Mouse (Mus musculus) T-cell, adult 2 months (primary cell): Measurements from ENCODE around the gene Srsf2.
"Not testable (repeated sequence)": the region's sequence is repeated elsewhere in the genome, so short reads cannot be mapped to it uniquely, and the experiment has no call there.

Experiments used
- DNase-seq: peaks from one replicate; pipeline ENCODE4 v3.0.0; 2022; ENCODE audit warnings: low spot score

Srsf2 gene

GRCm38 (mm10) chr11:116853512-116853928, 626 bp upstream of the Srsf2 start:
- peak; percentile 93 for DNase-seq

DNA sequence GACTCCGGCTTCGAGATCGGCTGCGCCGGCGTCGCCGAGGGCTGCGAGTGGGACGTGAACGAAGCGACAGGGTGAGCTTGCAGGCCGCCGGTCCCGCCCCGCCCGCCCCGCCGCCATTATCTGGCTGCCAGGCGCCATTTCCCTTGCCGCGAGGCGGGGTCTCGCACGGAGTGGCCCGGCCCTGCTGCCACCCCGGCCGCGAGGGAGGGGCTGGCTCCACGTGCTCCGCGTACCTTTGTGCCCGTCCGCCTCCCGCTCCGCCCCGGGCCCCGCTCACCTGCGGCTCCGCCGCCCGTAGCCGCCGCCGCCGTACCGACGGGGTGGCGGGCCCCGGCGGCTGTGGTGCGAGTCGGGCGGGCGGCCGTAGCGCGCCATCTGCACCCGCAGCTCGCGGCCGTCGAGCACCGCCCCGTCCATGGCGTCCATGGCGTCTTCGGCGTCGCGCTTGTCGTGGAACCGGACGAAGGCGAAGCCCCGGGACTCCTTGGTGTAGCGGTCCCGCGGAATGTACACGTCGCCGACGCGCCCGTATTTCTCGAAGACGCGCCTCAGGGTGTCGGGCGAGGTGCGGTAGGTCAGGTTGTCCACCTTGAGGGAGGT, 503 bp downstream of the Srsf2 start, which contains the start of gene Mfsd11:
TSS of gene Mfsd11 (plus strand) at position 150 of the 600 bp plus-strand sequence.
- peak; percentile 82 for DNase-seq

GRCm38 (mm10) chr11:116851576-116852290, 1.2 kb downstream of the Srsf2 start:
- no peak for DNase-seq

- DNase-seq: no peak
These were observed 1.9 kb downstream of the Srsf2 start for GRCm38 (mm10) chr11:116850833-116851477.

DNA sequence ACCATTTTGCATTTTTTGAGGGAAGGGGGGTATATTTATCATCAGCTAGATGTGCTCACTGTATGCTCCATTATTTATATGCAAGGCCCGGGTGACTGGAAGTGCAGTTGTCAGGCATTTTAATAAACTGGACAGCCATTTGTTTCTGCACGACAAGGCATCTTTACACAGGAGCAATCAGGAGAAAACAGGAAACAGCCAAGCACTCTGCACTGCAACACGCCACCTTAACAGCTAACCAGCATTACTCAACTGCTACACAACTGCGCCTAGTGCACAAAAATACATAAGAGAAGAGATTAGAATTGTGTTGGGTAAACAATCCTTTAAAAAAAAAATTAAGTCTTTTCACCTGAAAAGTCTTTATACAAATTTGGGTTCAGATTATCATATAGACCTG, 2.8 kb downstream of the Srsf2 start:
- no peak for DNase-seq

DNA sequence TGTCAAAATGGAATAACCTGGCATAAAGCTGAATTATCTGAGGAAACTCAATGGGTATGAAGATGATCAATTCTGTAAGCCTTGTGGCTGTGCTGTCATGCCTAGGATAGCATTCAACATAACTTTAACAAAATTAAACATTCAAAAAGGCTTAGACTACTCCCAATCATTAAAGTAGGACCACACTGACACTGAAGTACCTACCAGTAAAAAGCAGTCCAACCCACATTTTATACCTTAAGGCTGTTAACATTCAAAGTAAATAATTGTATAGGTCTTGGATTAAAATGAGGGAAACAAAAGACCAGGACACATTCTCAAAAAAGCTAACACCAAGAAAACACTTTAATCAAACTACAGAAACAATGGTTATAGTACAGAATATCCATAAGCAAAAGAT, 3.3 kb downstream of the Srsf2 start:
- DNase-seq: no peak

GRCm38 (mm10) chr11:116848877-116849178, 4.1 kb downstream of the Srsf2 start:
- DNase-seq: not testable (repeated sequence)

- no peak for DNase-seq
These were observed 4.6 kb downstream of the Srsf2 start for GRCm38 (mm10) chr11:116848086-116848876.

GRCm38 (mm10) chr11:116847187-116848085, 5.5 kb downstream of the Srsf2 start:
- no peak for DNase-seq

- no peak for DNase-seq
These were observed 6.2 kb downstream of the Srsf2 start for GRCm38 (mm10) chr11:116846593-116847181.

- DNase-seq: peak; percentile 95
These were observed 9.3 kb downstream of the Srsf2 start, which contains the start of the genes Mettl23 and Jmjd6 for GRCm38 (mm10) chr11:116843261-116844233. Gene Mettl23, plus strand, starts transcription at chr11:116843278. Gene Jmjd6, minus strand, starts transcription at chr11:116843449.

- DNase-seq: peak; percentile 70
These were observed 10.2 kb downstream of the Srsf2 start for GRCm38 (mm10) chr11:116842531-116843260.

DNA sequence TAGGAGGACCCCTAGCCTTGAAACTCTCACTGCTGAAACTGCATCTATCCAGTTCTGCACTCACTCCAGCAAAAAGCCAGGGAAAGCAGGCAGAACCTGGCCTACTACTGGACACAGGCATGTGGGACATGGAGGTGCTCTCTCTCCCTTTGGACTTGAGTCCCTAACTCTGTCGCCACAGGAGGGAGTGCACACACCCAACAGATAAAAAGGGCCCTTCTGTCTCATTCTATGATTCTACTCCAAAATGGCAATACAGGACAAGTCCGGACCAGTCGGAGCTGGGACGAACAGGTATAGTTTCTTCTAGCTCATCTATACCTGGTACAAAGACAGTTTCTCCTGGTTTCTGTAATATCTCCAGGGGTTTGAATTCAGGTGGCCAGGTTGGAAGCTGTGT, 12.1 kb downstream of the Srsf2 start:
- DNase-seq: no peak

- DNase-seq: no peak
These were observed 13.3 kb downstream of the Srsf2 start for GRCm38 (mm10) chr11:116839601-116840000.

DNA sequence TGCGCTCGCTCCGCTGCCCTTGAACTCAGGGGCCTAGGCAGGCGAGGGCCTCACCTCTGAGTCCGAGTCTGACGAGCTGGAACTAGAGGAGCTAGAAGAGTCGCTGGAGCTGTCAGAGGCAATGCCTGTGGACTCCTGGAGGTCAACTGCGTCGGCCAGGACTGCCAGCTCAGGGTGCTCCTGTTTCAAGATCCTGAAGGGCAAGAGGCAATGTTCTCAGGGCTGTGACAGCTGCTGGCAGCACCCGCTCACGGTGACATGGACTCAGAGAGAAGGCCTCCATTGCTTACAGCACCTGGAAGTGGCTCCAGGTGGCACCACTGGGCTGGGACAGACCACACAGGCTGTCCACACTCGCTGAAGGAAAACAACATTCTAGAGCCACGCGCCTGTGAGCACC, 14.0 kb downstream of the Srsf2 start:
- no peak for DNase-seq

DNA sequence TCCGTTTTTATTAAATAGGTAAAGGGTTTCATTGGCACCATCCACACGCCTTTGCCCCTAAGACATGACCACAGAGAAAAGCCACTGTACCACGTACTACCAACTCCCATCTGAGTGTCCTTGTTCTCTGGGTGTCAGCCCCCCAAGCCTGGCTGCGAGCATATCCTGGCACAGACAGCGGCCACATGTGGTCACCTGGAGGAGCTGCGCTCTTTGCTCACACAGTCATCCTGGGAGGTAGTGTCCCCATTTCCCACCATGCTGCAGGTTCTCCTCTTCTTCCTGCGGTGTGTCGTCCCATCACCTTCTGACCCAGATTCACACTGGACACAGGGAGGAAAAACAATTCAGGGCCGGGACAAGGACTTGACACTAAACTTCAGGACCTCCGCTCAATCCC, 15.5 kb downstream of the Srsf2 start:
- DNase-seq: no peak

DNA sequence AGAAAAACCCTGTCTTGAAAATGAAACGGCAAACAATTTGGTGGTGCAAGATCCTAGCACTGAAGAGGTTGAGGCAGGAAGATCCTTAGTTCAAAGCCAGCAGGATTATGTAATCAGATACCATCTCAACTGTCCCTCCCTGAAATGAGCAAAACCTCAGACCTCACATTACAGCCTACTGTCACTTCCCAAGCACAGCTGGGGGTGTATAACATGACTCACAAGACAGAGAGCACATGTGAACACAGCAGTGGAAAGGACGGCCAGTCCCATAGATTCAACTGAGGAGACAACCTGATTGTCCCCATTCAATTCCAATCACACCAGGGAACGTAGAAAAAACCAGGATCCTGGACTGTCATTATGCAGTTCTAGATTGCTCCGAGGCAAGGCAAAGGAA, 16.6 kb downstream of the Srsf2 start:
- no peak for DNase-seq

GRCm38 (mm10) chr11:116834954-116835353, 17.9 kb downstream of the Srsf2 start:
- no peak for DNase-seq

DNA sequence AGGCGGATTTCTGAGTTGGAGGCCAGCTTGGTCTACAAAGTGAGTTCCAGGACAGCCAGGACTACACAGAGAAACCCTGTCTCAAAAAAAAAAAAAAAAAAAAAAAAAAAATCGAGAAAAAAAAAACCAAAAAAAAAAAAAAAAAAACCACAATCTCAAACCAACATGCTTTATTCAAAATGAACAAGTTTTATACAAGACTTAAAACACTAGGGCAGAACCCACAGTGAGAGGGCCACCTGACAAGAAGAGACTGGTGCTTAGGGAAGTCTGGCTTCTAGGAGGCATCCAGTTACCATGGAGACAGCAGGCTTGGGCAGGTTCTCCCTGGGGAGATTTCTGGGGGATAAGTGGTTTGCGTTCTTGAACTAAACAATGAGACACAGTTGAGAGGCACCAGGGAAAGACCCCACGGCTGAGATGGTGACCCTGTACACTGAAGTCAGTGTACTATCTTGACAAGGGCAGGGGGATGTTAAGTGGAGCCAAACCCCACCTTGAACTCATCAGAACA, 20.7 kb downstream of the Srsf2 start:
- no peak for DNase-seq
